Mouse (Mus musculus): ENCODE data around the gene Capn11. TPM values are rescaled to one million over a fixed set of nuclear protein-coding genes. Genes with fewer than 3 reads are reported as not detected.

Gene Capn11
- polyA plus RNA-seq (2014; fragmentation: Illumina TruSeq; extraction: RNeasy Lipid Tissue Mini Kit (QIAGEN cat#74804); ENCODE audit: low read depth, low replicate concordance) = 0.37 TPM

DNA sequence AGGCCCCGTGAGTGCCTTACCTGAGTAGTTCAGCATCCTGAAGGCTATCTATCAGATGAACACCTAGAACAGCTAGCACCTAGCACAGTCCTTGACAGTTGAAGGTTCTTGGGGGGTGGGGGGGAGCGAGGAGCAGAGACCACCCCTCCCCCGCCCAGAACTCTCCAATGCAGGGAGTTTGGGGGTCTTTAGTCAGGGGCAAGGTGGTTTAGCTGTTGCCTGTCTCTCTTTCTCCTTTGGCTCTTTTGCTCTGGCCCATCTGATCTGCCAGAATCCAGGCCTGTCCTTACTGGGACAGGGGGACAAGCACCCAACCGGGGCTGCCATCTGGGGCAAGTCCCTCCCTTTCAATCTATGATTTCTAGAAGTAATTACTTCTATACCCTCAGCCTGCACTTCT, at the start of gene Capn11:
Gene Capn11 (minus strand): TSS at position 101 of the 400 bp plus-strand sequence.

DNA sequence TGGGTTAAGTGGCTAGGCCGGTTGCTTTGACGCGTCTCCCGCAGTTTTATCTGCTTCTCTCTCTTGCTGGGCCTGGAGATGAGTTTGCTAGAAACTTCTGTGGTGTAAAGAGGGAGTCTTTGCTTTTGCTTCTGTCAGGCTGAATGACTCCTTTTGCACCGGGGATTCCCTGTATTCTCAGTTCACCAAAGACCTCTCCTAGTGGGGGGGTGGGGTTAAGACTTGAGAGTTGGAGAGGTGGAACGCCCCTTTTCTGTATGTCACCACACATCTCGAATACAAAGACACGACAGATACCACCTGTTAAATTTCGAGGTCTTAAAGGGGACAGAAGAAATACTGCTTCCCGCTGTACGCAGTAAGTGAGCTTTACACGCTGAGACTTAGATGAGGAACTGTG, 27.6 kb upstream of the Capn11 start, which contains the start of gene Tmem63b:
Gene Tmem63b (minus strand): TSS at position 190 of the 400 bp plus-strand sequence.

GRCm38 (mm10) chr17:45686093-45686619, 27.0 kb upstream of the Capn11 start, which contains the start of gene Mrpl14:
Gene Mrpl14, plus strand, starts transcription at chr17:45686322.

DNA sequence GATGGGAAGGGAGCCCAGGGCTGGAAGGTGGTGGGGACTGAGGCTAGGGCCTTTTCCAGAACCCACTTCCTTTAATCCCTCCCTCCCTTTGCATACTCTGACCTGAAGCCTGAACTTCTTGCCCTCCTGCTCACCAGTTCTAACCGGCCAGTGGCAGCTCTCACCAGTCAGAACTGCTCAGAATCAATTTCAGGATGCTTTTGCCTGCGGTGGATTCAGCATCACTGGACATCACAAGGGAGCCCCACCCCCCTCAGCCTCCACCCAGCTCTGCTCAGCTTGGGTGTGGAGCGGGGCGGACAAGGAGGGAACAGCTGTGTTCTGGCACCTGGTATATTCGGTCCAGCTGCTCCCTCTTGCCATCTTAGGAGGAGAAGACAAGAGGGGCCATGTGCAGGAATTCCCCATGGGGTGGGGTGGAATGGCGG, 57.2 kb downstream of the Capn11 start, which contains the start of gene Mymx:
Gene Mymx (minus strand): TSS at position 226 of the 428 bp plus-strand sequence.

DNA sequence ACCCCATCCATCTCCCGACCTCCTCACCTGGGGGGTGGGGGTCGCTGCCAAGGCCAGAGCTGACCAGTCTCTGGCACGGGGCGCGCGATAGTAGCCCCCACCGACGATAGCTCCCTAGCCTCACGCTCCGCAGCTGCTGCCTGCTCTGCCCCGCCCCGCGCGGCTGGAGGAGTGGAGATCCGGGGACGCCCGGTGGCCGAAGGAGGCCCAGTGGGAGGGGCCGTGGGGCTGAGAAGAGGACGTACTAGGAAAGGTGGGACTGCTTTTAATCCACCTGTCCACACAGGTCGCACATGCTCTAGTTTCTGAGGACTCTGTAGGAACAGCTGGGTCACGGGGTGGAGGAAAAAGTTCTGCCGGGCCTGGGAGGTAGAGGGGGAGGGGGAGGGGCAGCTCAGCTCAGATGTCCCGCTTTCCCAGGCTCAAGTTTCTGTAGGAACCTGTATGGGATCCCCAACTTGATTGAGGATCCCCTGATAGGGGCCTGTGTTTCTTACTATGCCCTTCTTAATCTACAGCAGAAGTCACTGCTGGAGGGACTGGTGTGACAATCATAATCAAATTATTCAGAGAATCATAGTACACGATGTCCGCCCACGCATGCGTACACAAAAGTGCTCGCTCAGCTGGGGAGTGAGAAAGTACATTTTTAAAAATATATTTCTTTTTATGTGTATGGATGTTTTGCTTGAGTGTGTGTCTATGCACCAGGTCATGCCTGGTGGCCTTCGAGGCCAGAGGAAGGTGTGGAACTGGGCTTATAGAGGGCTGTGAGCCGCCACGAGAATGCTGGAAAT, 59.5 kb downstream of the Capn11 start, which contains the start of gene Slc29a1:
Gene Slc29a1 (minus strand): TSS at position 161 of the 797 bp plus-strand sequence.

Other genes starting within 250 kb of the Capn11 start
- gene Cdc5l, start 225.6 kb downstream of the Capn11 start, polyA plus RNA-seq (2014; fragmentation: Illumina TruSeq; extraction: RNeasy Lipid Tissue Mini Kit (QIAGEN cat#74804); ENCODE audit: low read depth, low replicate concordance) = 36.2 TPM
- 0.66 TPM for gene Spats1, start 183.9 kb downstream of the Capn11 start, polyA plus RNA-seq (2014; fragmentation: Illumina TruSeq; extraction: RNeasy Lipid Tissue Mini Kit (QIAGEN cat#74804); ENCODE audit: low read depth, low replicate concordance)
- gene Aars2, start 152.5 kb downstream of the Capn11 start, polyA plus RNA-seq (2014; fragmentation: Illumina TruSeq; extraction: RNeasy Lipid Tissue Mini Kit (QIAGEN cat#74804); ENCODE audit: low read depth, low replicate concordance) = 6.2 TPM
- gene Tcte1, start 135.9 kb downstream of the Capn11 start, polyA plus RNA-seq (2014; fragmentation: Illumina TruSeq; extraction: RNeasy Lipid Tissue Mini Kit (QIAGEN cat#74804); ENCODE audit: low read depth, low replicate concordance) = 4.0 TPM
- 0.81 TPM for gene Tmem151b, start 109.6 kb downstream of the Capn11 start, polyA plus RNA-seq (2014; fragmentation: Illumina TruSeq; extraction: RNeasy Lipid Tissue Mini Kit (QIAGEN cat#74804); ENCODE audit: low read depth, low replicate concordance)
- 6.0 TPM for gene Nfkbie, start 103.6 kb downstream of the Capn11 start, polyA plus RNA-seq (2014; fragmentation: Illumina TruSeq; extraction: RNeasy Lipid Tissue Mini Kit (QIAGEN cat#74804); ENCODE audit: low read depth, low replicate concordance)
- 59.7 TPM for gene Slc35b2, start 95.5 kb downstream of the Capn11 start, polyA plus RNA-seq (2014; fragmentation: Illumina TruSeq; extraction: RNeasy Lipid Tissue Mini Kit (QIAGEN cat#74804); ENCODE audit: low read depth, low replicate concordance)
- gene Hsp90ab1, start 86.1 kb downstream of the Capn11 start, polyA plus RNA-seq (2014; fragmentation: Illumina TruSeq; extraction: RNeasy Lipid Tissue Mini Kit (QIAGEN cat#74804); ENCODE audit: low read depth, low replicate concordance) = 844 TPM
- gene Slc29a1, start 59.7 kb downstream of the Capn11 start, polyA plus RNA-seq (2014; fragmentation: Illumina TruSeq; extraction: RNeasy Lipid Tissue Mini Kit (QIAGEN cat#74804); ENCODE audit: low read depth, low replicate concordance) = 69.4 TPM
- gene Mymx, start 57.2 kb downstream of the Capn11 start, polyA plus RNA-seq (2014; fragmentation: Illumina TruSeq; extraction: RNeasy Lipid Tissue Mini Kit (QIAGEN cat#74804); ENCODE audit: low read depth, low replicate concordance) = not detected
- 73.1 TPM for gene Mrpl14, start 27.0 kb upstream of the Capn11 start, polyA plus RNA-seq (2014; fragmentation: Illumina TruSeq; extraction: RNeasy Lipid Tissue Mini Kit (QIAGEN cat#74804); ENCODE audit: low read depth, low replicate concordance)
- 39.0 TPM for gene Tmem63b, start 27.6 kb upstream of the Capn11 start, polyA plus RNA-seq (2014; fragmentation: Illumina TruSeq; extraction: RNeasy Lipid Tissue Mini Kit (QIAGEN cat#74804); ENCODE audit: low read depth, low replicate concordance)
- gene 1600014C23Rik, start 74.5 kb upstream of the Capn11 start, polyA plus RNA-seq (2014; fragmentation: Illumina TruSeq; extraction: RNeasy Lipid Tissue Mini Kit (QIAGEN cat#74804); ENCODE audit: low read depth, low replicate concordance) = 2.7 TPM

Measured in adipose tissue, adult 10 weeks (tissue).